Mouse (Mus musculus): ENCODE results near the gene Faim. TPM values are rescaled to one million over a fixed set of nuclear protein-coding genes. Genes with fewer than 3 reads are reported as not detected.
A peak's percentile ranks its signal among the peaks of the same experiment; 100 is the strongest.

Gene Faim
- total RNA-seq, 2 experiments from 2014 or later: 5.3 to 5.6 TPM

DNA sequence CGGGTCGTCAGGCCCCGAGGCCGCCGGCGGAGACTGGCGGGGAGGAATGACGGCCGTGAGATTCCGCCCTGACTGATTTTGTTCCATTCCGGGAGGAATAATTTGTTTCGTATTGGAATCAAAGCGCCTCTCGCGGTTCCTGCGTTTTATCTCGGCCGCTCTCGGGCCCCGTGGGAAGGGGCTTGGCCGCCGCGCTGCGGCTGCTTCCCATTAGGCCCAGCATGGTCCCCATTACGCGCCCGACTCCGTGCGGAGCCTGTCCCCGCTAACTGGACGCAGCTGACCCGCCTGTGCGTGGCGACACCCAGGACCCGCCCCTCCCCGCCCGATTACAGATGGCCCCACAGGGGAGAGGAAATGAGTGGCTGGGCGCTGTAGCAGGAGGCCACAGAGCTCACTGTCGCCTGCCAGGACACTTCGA lies 13.1 kb upstream of the Faim start:
- intact Hi-C loops (cut with DNase I): no loop called here
- DNase-seq: no peak

- intact Hi-C loops (cut with DNase I): no loop called here
- DNase-seq: no peak
Measured at GRCm38 (mm10) chr9:98973561-98973960, 12.6 kb upstream of the Faim start.

- DNase-seq: no peak
- intact Hi-C loops (cut with DNase I): loop anchor here (5.0 kb wide), 1 partner anchor 402 kb away; no protein-coding TSS in a partner anchor
Measured at GRCm38 (mm10) chr9:98974898-98975297, 11.3 kb upstream of the Faim start.

GRCm38 (mm10) chr9:98976081-98976480 lies 10.1 kb upstream of the Faim start:
- intact Hi-C loops (cut with DNase I): loop anchor here (5.0 kb wide), 1 partner anchor 401 kb away; no protein-coding TSS in a partner anchor
- no peak for DNase-seq

- intact Hi-C loops (cut with DNase I): loop anchor here (5.0 kb wide), 1 partner anchor 401 kb away; no protein-coding TSS in a partner anchor
- no peak for DNase-seq
Measured at GRCm38 (mm10) chr9:98976520-98976919, 9.7 kb upstream of the Faim start.

- DNase-seq: peak; percentile 91 to 94
- intact Hi-C loops (cut with DNase I): loop anchor here (2.0 to 10.0 kb wide), 4 partner anchors 83 to 595 kb away; partner anchors contain the start of genes Cep70 and Dbr1
Measured at GRCm38 (mm10) chr9:98979431-98980416, 6.4 kb upstream of the Faim start.

DNA sequence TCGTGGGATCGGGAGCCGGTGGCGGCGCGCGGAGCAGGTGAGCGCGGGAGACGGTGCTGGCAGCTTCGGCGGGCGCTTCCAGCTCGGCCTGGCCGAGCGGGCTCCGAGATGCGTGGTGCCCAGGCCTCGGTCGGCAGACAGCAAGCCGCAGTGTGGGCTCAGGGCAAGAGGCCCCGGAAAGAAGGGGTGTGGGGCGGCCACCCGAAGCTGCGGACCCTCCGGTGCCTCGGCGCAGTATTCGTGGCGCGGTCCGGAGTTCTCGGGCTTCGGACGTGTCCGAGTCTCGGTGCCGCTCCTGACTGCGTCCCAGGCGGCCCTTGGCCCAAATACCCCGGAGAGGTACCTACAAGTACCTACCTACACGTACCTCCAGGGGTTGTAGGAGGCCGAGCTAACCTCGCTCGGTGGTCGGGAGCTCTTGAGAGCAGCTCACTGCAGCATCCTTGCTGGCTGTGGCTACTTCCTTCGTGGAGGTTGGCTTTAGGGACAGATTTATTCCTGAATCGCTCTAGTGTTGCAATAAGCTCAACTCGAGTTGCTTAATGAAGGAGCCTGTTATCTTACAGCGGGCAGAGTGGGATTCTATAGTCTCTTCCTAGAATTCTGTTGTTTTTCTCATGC lies 413 bp downstream of the Faim start:
- intact Hi-C loops (cut with DNase I): loop anchor here (5.0 to 10.0 kb wide), 2 partner anchors 56 to 588 kb away; partner anchors contain the start of gene Dbr1
- DNase-seq: no peak

DNA sequence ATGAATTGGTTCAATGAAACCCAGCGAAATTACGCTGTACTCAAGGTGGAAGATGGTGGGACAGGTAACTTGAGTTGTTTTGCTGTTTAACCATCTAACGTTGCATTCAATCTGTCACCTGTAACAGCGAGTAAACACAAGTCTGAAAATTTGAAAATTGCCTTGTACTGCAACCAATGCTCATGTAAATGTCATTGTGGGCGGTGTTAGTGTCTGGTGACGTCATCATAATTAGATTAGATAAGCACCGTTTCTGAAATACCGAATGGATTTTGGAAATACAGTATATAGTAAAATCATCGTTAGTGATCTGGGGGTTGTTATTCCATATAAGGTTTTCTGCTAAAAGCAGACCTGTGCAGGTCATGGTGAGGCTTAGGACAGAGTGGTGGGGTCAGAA lies 958 bp downstream of the Faim start:
- intact Hi-C loops (cut with DNase I): loop anchor here (5.0 to 10.0 kb wide), 2 partner anchors 55 to 588 kb away; partner anchors contain the start of gene Dbr1
- no peak for DNase-seq

GRCm38 (mm10) chr9:98994103-98994502 lies 7.9 kb downstream of the Faim start:
- no peak for DNase-seq
- intact Hi-C loops (cut with DNase I): no loop called here

DNA sequence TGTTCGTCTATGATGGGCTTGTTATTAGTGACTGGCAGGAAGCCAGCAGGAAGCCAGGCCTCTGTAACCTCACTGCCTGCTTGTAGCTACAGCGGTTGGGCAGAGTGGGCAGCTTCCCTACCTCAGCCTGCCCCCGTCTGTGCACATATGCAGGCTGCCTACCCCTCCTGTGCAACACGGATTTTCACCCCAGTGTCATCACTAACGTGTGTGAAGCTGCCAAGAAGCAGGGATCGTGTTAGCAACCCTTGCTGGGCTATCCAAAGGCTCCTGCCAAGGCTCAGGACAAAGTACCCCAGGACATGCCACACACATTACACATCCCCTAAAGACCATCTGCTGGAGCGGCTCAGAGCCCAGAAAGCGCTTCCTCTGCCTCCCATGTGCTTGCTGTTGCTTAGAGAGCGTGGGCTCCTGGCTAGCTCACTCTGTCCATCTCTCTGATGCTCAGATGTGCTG lies 13.7 kb downstream of the Faim start:
- DNase-seq: no peak
- intact Hi-C loops (cut with DNase I): no loop called here

- no peak for DNase-seq
- intact Hi-C loops (cut with DNase I): no loop called here
Measured at GRCm38 (mm10) chr9:99001326-99001725, 15.2 kb downstream of the Faim start.

DNA sequence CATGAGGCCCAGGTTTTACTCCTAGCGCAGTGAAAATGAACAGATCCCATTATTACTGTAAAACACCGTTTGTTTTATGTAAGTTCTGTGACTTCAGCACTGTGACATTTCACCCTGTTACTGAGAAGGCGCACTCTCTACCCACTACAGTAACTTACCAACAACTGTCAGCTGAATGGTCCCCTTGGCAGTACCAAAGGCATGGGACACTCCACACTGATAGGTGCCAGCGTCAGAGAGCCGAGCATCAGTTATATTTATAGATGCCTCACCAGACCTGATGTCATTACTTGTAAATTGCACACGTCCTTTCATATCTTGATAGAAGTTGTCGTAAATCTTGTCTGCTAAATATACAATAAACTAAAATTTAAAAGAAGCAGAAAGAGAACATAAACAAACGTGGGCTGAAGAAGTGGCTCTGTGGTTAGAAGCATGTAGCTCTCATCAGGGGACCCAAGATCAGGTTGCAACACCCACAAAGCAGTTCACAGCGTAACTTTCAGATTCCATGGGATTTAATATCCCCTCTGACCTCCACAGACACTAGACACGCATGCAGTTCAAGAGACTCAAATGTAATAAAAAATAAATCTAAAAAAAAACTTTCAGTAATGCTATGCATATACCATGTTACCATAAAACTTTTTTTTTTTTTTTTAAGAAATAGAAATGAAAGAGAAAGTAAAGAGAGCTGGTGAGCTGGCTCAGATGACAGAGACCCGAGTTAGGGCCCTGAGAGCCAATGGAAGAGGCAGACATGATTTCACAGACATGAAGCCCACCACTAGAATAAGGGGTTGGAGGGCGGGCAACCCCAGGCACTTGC lies 23.1 kb downstream of the Faim start:
- intact Hi-C loops (cut with DNase I): no loop called here
- DNase-seq: no peak

- intact Hi-C loops (cut with DNase I): no loop called here
- no peak for DNase-seq
Measured at GRCm38 (mm10) chr9:99009898-99010199, 23.7 kb downstream of the Faim start.

GRCm38 (mm10) chr9:99016301-99016700 lies 30.1 kb downstream of the Faim start:
- no peak for DNase-seq
- intact Hi-C loops (cut with DNase I): no loop called here

DNA sequence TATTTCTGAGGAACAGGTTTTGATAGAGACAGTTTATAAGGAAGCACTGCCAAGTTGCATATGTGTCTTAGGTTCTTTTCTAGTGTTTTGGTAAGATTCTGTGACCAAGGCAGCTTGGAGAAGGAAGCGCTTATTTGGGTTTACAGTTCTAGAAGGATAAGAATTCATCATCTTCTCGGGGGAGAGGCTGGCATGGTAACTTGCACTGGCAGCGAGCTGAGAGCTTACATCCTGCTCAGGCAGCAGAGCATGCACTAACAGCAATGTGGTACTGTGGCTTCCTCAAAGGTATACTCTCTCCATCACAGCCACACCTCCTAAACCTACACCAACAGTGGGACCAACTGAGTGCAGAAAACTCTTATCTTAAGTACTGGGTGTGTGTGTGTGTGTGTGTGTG lies 30.6 kb downstream of the Faim start:
- intact Hi-C loops (cut with DNase I): no loop called here
- no peak for DNase-seq

DNA sequence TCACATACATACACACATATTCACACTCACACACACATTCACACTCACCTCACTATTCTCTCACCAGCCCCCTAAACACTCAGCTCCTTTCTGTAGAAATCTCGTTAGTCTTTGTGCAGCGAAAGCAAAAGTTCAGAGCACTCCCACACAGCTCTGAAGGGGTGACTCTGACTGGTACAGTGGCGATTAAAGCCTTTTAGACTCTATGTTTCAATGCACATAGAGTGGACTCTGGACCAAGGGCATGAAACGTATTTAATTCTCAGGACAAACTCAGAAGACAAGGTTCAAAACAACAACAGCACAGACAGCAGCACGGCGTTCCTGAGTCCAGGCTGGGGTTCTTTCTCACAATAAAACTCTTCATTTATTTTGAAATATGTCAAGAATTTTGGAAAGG lies 31.5 kb downstream of the Faim start:
- intact Hi-C loops (cut with DNase I): no loop called here
- DNase-seq: no peak

GRCm38 (mm10) chr9:99021166-99021565 lies 35.0 kb downstream of the Faim start:
- intact Hi-C loops (cut with DNase I): no loop called here
- no peak for DNase-seq

DNA sequence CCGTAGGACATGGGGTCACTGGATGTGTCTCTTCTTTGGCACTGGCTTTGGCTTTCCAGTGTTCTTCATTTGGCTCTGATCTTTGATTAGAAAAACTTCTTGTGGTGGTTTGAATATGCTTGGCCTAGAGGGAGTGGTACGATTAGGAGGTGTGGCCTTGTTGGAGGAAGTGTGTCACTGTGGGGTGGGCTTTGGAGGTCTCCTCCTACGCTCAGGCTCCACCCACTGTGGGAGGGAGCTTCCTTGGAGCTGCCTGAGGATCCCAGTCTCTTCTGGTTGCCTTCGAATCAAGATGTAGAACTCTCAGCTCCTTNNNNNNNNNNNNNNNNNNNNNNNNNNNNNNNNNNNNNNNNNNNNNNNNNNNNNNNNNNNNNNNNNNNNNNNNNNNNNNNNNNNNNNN lies 35.6 kb downstream of the Faim start:
- intact Hi-C loops (cut with DNase I): no loop called here
- DNase-seq: no peak

DNA sequence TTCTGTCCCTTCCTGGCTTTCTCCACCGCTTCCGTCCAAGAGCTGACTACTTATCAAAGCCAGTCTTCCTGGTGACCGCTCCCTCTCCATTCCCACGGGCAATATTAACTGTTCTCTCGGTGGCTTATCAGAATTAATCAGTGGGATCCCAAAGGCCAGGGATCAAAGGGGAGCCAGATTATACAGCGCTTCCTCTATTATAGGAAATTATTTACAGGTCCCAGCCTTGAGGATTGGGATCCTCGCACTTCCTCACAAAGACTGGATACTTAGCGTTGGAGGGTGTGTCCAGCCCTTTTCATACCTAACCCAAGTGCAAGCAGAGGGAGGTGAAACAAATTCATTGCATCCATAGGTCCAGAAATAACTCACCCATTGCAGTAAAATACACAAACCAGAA lies 45.9 kb downstream of the Faim start:
- intact Hi-C loops (cut with DNase I): no loop called here
- no peak for DNase-seq

DNA sequence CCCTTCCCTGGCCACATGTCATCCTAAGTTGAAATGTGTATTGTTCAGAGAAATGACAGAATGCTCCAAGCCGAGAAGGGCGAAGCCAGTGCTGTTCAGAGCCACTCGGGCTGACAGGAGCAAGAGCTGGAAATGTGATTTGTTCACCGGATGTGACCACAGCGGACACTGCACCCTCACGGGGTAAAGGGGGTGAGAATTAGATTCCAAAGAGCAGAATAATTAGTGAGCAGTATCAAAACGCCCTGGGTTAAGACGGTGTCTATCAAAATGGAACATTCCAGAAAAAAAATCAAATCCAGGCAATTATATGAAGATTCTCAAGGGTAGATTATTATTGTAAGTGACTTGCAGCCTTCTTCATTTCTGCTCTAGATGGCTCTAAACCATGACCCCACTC lies 47.9 kb downstream of the Faim start:
- intact Hi-C loops (cut with DNase I): no loop called here
- DNase-seq: no peak

DNA sequence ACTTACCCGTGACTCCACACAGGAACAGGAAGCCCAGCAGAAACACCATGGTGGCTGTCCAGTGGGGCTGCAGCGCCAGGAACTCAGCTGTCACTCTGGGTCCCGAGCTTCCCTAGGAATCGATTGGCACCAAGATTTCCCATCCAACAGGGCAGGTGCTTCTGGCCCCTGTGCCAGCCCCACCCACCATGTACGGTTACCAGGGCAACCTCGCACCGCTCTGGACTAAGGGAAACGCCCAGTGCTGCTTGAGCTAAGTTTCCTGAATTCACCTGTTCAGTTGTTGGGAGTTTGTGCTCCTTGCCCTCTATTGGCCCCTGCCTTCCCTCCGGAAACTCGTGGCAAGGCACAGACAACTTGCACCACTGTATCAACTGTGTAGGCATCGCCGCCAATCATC lies 49.4 kb downstream of the Faim start, which contains the start of gene Gm1123:
TSS of gene Gm1123 (minus strand) at position 141 of the 400 bp plus-strand sequence.
- intact Hi-C loops (cut with DNase I): no loop called here
- DNase-seq: no peak

Data from heart, postnatal 14 days (tissue).